In genomic region chr1:133610601-133611000, GRCm38 (mm10) we compare ENCODE assay signal across 8 mouse cellular contexts. TPM values are rescaled to one million over a fixed set of nuclear protein-coding genes. Genes with fewer than 3 reads are reported as not detected.
DNase-seq lines count a peak whose midpoint lies in the region; ATAC-seq and TF ChIP-seq lines count a peak whose summit lies in the region.

No protein-coding gene starts in this region.

- no peak overlapping the region for H3K9ac ChIP-seq in heart, postnatal 0 days (replicated peaks; ENCODE audit: low read depth, low read length)
- H3K9ac ChIP-seq in embryonic facial prominence, embryonic 15.5 days = no peak overlapping the region
- H3K9ac ChIP-seq in liver, embryonic 13.5 days = 0 out of 2 replicates have a peak overlapping the region, but pooled peaks have one; percentile 13

- no peak for TF ChIP-seq EP300 in heart, postnatal 0 days (IDR thresholded peaks at IDR 0.05; ENCODE audit: low read depth)

- H3K4me3 ChIP-seq in heart, postnatal 0 days (ENCODE audit: low read depth, low read length) = no peak overlapping the region
- 0 out of 2 replicates have a peak overlapping the region, but pooled peaks have one; percentile 98 for H3K4me3 ChIP-seq in E14TG2a.4 (replicated peaks; ENCODE audit: low read length)
- peak overlapping the region; percentile 87 for H3K4me3 ChIP-seq in embryonic facial prominence, embryonic 15.5 days (replicated peaks)
- H3K4me3 ChIP-seq in liver, embryonic 13.5 days (replicated peaks) = peak overlapping the region; percentile 31
- no peak overlapping the region for H3K4me3 ChIP-seq in cerebellum, adult 2 months (replicated peaks; ENCODE audit: insufficient read depth, low read depth, low read length)

- WGBS in heart, postnatal 0 days = 46% methylated on average over 6 of the region's 6 CpGs
- 46% methylated on average over 6 of the region's 6 CpGs for WGBS in embryonic facial prominence, embryonic 15.5 days
- 53% methylated on average over 6 of the region's 6 CpGs for WGBS in liver, embryonic 13.5 days (ENCODE audit: insufficient replicate concordance)
- 50% methylated on average over 6 of the region's 6 CpGs for WGBS in cerebellum, adult 2 months

- no peak overlapping the region for H3K27ac ChIP-seq in heart, postnatal 0 days (ENCODE audit: low read depth)
- no peak overlapping the region for H3K27ac ChIP-seq in embryonic facial prominence, embryonic 15.5 days (replicated peaks)
- H3K27ac ChIP-seq in liver, embryonic 13.5 days = no peak overlapping the region
- no peak overlapping the region for H3K27ac ChIP-seq in cerebellum, adult 2 months (ENCODE audit: insufficient read depth, low read length)

- H3K9me3 ChIP-seq in heart, postnatal 0 days (replicated peaks; ENCODE audit: control insufficient read depth, low read length) = no peaks in the 10 kb centered on the region
- H3K9me3 ChIP-seq in E14TG2a.4 (ENCODE audit: low read length) = no peaks in the 10 kb centered on the region
- H3K9me3 ChIP-seq in embryonic facial prominence, embryonic 15.5 days (replicated peaks) = no peaks in the 10 kb centered on the region
- H3K9me3 ChIP-seq in liver, embryonic 13.5 days (replicated peaks) = no peaks in the 10 kb centered on the region

- peak overlapping the region; percentile 1; the same call in 1 of the 2 replicates for H3K4me2 ChIP-seq in heart, postnatal 0 days (ENCODE audit: low read depth, low read length)
- H3K4me2 ChIP-seq in embryonic facial prominence, embryonic 15.5 days (replicated peaks) = peak overlapping the region; percentile 40
- peak overlapping the region; percentile 40 for H3K4me2 ChIP-seq in liver, embryonic 13.5 days

- 0 out of 2 replicates have a peak, but pooled peaks cover 4% of the 10 kb centered on the region for H3K4me1 ChIP-seq in heart, postnatal 0 days (ENCODE audit: control insufficient read depth, insufficient read depth)
- peaks cover 34% of the 10 kb centered on the region for H3K4me1 ChIP-seq in E14TG2a.4 (replicated peaks; ENCODE audit: low read depth, low read length)
- H3K4me1 ChIP-seq in embryonic facial prominence, embryonic 15.5 days = peaks cover 7% of the 10 kb centered on the region; the same call in 1 of the 2 replicates
- peaks cover 31% of the 10 kb centered on the region for H3K4me1 ChIP-seq in liver, embryonic 13.5 days (replicated peaks)
- no peaks in the 10 kb centered on the region; the same call in 1 of the 2 replicates for H3K4me1 ChIP-seq in cerebellum, adult 2 months (ENCODE audit: control insufficient read depth, insufficient read depth, low read length)

- no peaks in the 10 kb centered on the region for H3K27me3 ChIP-seq in heart, postnatal 0 days (ENCODE audit: control insufficient read depth, insufficient read depth, low read length)
- no peaks in the 10 kb centered on the region for H3K27me3 ChIP-seq in E14TG2a.4 (ENCODE audit: insufficient read depth, low read length)
- no peaks in the 10 kb centered on the region for H3K27me3 ChIP-seq in embryonic facial prominence, embryonic 15.5 days
- no peaks in the 10 kb centered on the region for H3K27me3 ChIP-seq in liver, embryonic 13.5 days
- no peaks in the 10 kb centered on the region for H3K27me3 ChIP-seq in cerebellum, adult 2 months (ENCODE audit: control insufficient read depth, insufficient read depth, low read length)

- intact Hi-C loops in heart, postnatal 14 days (cut with DNase I) = loop anchor here (1.0 to 5.0 kb wide), 3 partner anchors 228 to 433 kb away; no protein-coding TSS in a partner anchor

- peaks cover 31% of the 10 kb centered on the region for H3K36me3 ChIP-seq in heart, postnatal 0 days (replicated peaks; ENCODE audit: control insufficient read depth, insufficient read depth, low read length)
- H3K36me3 ChIP-seq in E14TG2a.4 (ENCODE audit: insufficient read depth, low read length) = peaks cover 31% of the 10 kb centered on the region
- H3K36me3 ChIP-seq in embryonic facial prominence, embryonic 15.5 days = peaks cover 34% of the 10 kb centered on the region
- peaks cover 31% of the 10 kb centered on the region for H3K36me3 ChIP-seq in liver, embryonic 13.5 days

- TF ChIP-seq POLR2A in cerebellum, adult 2 months (IDR thresholded peaks at IDR 0.05; ENCODE audit: borderline replicate concordance, insufficient read depth, low read length) = no peak

- no peak for DNase-seq in heart, postnatal 0 days (ENCODE audit: low spot score)
- no peak for DNase-seq in heart, postnatal 14 days
- DNase-seq in liver, embryonic 13.5 days = no peak
- no peak for DNase-seq in cerebellum, adult 2 months
- no peak for DNase-seq in frontal cortex, postnatal 10 days (ENCODE audit: low spot score in 2 of 2)
- DNase-seq in frontal cortex, postnatal 25 days (ENCODE audit: low spot score in 2 of 2) = no peak

- no peak for TF ChIP-seq CTCF in heart, postnatal 0 days (IDR thresholded peaks at IDR 0.05; ENCODE audit: low read depth)
- TF ChIP-seq CTCF in E14TG2a.4 (conservative IDR thresholded peaks at IDR 0.05; ENCODE audit: low read length) = no peak
- no peak for TF ChIP-seq CTCF in cerebellum, adult 2 months (IDR thresholded peaks at IDR 0.05; ENCODE audit: borderline replicate concordance, insufficient read depth, low read depth, low read length)

- ATAC-seq in heart, postnatal 0 days (ENCODE audit: insufficient read depth, low read depth) = no peak
- ATAC-seq in embryonic facial prominence, embryonic 15.5 days (ENCODE audit: insufficient number of reproducible peaks, low FRiP score, low TSS enrichment, low read depth) = no peak
- ATAC-seq in liver, embryonic 13.5 days (ENCODE audit: low read depth) = no peak

RNA-seq across cellular contexts. Expression of gene Snrpe, which starts 0.5 kb away (rescaled TPM):
- total RNA-seq in heart, postnatal 0 days (2014; rRNA removed; ENCODE audit: low replicate concordance) = 143 and 157 TPM in 2 replicates
- polyA plus RNA-seq in heart, postnatal 0 days (2015; fragmentation: Nextera tagmentation; extraction: Ambion mirVana) = 314 and 316 TPM in 2 replicates
- total RNA-seq in heart, postnatal 14 days (2021) = 10 to 100 TPM; 77.8 to 81.2 TPM
- polyA plus RNA-seq in embryonic facial prominence, embryonic 15.5 days (2015; fragmentation: Nextera tagmentation; extraction: Ambion mirVana) = 524 and 525 TPM in 2 replicates
- 501 and 514 TPM in 2 replicates for polyA plus RNA-seq in liver, embryonic 13.5 days (2015; fragmentation: Nextera tagmentation; extraction: Ambion mirVana)
- 102 and 110 TPM in 2 replicates for polyA plus RNA-seq in cerebellum, adult 2 months (2012; rRNA removed)

RNA-seq across cellular contexts. Expression of gene Zbed6, which starts 50.1 kb away (rescaled TPM):
- total RNA-seq in heart, postnatal 0 days (2014; rRNA removed; ENCODE audit: low replicate concordance) = 7.3 and 18.8 TPM in 2 replicates
- not detected in 2 replicates for polyA plus RNA-seq in heart, postnatal 0 days (2015; fragmentation: Nextera tagmentation; extraction: Ambion mirVana)
- total RNA-seq in heart, postnatal 14 days (2021) = 1 to 10 TPM; 3.4 to 5.8 TPM
- polyA plus RNA-seq in embryonic facial prominence, embryonic 15.5 days (2015; fragmentation: Nextera tagmentation; extraction: Ambion mirVana) = not detected in 2 replicates
- polyA plus RNA-seq in liver, embryonic 13.5 days (2015; fragmentation: Nextera tagmentation; extraction: Ambion mirVana) = not detected in 2 replicates
- polyA plus RNA-seq in cerebellum, adult 2 months (2012; rRNA removed) = 5.5 and 6.2 TPM in 2 replicates

RNA-seq across cellular contexts. Expression of gene Gm38394, which starts 50.5 kb away (rescaled TPM):
- 2.6 and 8.6 TPM in 2 replicates for total RNA-seq in heart, postnatal 0 days (2014; rRNA removed; ENCODE audit: low replicate concordance)
- 2.0 and 2.1 TPM in 2 replicates for polyA plus RNA-seq in heart, postnatal 0 days (2015; fragmentation: Nextera tagmentation; extraction: Ambion mirVana)
- 10 to 100 TPM; 28.3 to 29.5 TPM for total RNA-seq in heart, postnatal 14 days (2021)
- 5.5 and 6.6 TPM in 2 replicates for polyA plus RNA-seq in embryonic facial prominence, embryonic 15.5 days (2015; fragmentation: Nextera tagmentation; extraction: Ambion mirVana)
- 0.97 and 1.2 TPM in 2 replicates for polyA plus RNA-seq in liver, embryonic 13.5 days (2015; fragmentation: Nextera tagmentation; extraction: Ambion mirVana)
- 5.4 and 5.5 TPM in 2 replicates for polyA plus RNA-seq in cerebellum, adult 2 months (2012; rRNA removed)

Comparison
In these comparisons a context has a peak if more than half of its experiments do, and no peak if none do; other contexts are left out.
1. H3K4me3 ChIP-seq: peak in E14TG2a.4 (single experiment), embryonic facial prominence, embryonic 15.5 days (single experiment) and liver, embryonic 13.5 days (single experiment); none in heart, postnatal 0 days (single experiment) and cerebellum, adult 2 months (single experiment).
2. Peak in every context shown above with its lines, with median percentiles within 50 percentile points of each other: H3K4me2 ChIP-seq.